Mouse (Mus musculus) lung, adult 2 months (tissue): ENCODE data around the gene Nexn.

ENCODE experiments used
- CTCF ChIP-seq: fragments of 200-500 bp; IDR thresholded peaks from 2 replicates; pipeline ENCODE4 v1.5.1; 2011; ENCODE audit warnings: mild to moderate bottlenecking, low read length, control low read depth; ENCODE audit not compliant: insufficient read depth
- POLR2A ChIP-seq: fragments of 200-500 bp; IDR thresholded peaks from 2 replicates; pipeline ENCODE4 v1.6.1; 2011; ENCODE audit warnings: low read depth, mild to moderate bottlenecking, control low read depth, low read length, borderline replicate concordance; ENCODE audit errors: extremely low read depth

GRCm38 (mm10) chr3:152250487-152250886 is 15.7 kb downstream of the Nexn start:
- TF ChIP-seq CTCF: no peak
- no peak for TF ChIP-seq POLR2A
